Mouse (Mus musculus) brain, embryonic 14.5 days (tissue): Measurements from ENCODE around the gene Mgat2.

ENCODE experiments used
- CTCF ChIP-seq: fragments of 200-500 bp; IDR thresholded peaks from 2 replicates; pipeline ENCODE4 v1.5.1; 2012; ENCODE audit warnings: inconsistent platforms, mild to moderate bottlenecking, moderate library complexity, borderline replicate concordance; ENCODE audit not compliant: insufficient read depth, insufficient read length; ENCODE audit errors: extremely low read depth
- POLR2A ChIP-seq: fragments of 200-500 bp; IDR thresholded peaks from 2 replicates; pipeline ENCODE4 v1.6.1; 2012; ENCODE audit warnings: mild to moderate bottlenecking, inconsistent platforms, borderline replicate concordance; ENCODE audit not compliant: poor library complexity, insufficient read depth, insufficient read length, severe bottlenecking; ENCODE audit errors: extremely low read depth

DNA sequence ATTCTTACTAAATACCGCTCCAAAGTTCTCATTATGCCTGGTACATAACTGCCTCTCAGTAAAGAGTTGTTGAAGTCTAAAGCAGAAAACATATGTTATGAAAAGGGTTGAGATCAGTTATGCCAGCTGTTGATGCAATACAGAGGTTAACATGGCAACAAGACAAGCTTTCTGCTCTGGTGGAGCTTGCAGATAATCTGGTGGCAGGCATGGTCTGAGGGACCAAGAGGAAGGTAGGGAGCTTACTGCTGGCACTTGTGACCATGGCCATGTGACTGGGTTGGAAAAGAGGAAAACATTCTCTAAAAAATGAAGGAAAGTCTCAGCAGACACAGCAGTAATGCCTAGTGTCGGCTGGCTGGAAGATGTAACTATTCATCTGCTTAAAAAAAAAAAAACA is 12.7 kb upstream of the Mgat2 start:
- no peak for TF ChIP-seq CTCF
- no peak for TF ChIP-seq POLR2A
